Mouse (Mus musculus): ENCODE results near the gene Iqgap2.

The Iqgap2 gene

GRCm38 (mm10) chr13:95651870-95652668 is 239.7 kb downstream of the Iqgap2 start:
- no peak for DNase-seq

DNA sequence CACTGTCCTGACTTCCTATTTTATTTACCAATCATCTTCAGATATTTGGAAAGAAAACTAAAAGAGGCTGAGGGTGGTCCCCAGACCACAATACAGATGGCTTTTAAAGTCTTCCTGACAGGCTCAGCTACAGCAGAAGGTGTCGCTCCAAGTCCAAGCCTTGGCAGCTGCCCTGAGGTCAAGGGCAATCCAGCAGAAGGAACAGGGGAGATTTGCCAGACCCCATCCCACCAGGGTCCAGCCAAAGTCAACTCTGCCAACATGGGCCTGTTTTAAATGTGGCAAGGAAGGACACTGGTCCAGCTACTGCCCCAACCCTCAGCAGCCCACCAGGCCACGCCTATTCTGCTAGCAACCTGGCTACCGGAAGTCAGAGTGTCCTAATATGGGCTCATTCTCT is 241.8 kb downstream of the Iqgap2 start:
- no peak for DNase-seq

DNA sequence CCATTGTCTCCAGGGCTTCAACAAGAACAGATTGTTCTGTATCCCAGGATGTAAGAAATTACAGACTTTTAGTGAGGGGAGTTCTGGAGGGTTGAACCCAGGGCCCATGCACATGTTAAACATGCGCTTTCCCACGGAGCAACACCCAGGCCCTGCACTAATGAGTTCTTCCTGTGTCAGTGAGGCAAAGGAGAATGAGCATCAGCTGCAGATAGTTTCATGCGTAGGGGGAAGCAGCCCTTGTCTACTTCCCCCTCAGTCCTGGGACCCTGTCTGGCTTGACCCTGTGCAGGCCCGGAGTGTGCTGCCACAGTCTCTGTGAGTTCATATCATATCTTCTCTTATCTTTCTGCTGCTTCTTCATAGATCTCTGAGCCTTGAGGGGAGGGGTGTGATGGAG is 244.5 kb downstream of the Iqgap2 start:
- DNase-seq: no peak

- no peak for DNase-seq
Observed at GRCm38 (mm10) chr13:95646687-95647111, 245.0 kb downstream of the Iqgap2 start.

- DNase-seq: no peak
Observed at GRCm38 (mm10) chr13:95643740-95644139, 248.0 kb downstream of the Iqgap2 start.

DNA sequence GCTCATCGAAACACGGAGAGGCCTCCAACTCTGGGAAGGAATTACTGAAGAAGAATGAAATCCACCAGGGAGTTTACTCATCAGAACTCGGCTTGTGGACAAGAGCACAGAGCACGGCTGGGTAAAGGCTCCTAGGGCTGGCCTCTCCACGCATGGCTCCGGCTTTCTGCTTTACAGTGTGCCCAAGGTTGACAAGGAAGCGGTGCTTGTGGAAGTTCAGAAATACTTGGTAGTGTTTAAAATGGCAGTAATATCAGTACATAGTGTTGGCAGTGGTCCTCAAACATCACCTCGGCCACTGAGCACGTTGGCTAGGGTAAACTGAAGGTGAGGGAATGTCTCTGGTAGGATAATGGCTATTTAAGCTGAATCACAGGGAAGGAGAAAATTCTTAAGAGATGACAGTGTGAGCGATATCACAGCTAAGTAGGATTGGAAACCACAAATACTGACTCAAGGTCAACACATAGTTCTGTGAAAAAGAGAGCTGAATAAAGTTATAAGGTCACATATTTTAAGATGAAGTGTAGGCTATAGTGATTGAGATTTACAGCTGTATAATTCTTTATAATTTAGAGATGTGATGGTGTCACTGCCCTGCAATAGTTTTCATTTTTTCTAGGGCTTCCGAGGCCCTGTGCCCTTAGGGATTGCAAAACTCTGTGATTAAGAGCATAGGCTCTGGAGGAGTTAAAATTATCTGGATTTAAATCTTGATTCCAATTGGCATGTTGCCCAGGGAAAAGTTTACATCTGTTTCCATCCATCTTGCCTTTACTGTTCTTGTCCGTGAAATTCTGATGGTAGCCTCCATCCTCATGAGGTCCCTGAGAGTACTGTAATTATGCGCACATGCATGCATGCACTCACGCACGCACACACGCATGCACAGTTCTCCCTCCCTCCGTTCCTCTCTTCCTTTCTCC is 250.4 kb downstream of the Iqgap2 start:
- no peak for DNase-seq

DNA sequence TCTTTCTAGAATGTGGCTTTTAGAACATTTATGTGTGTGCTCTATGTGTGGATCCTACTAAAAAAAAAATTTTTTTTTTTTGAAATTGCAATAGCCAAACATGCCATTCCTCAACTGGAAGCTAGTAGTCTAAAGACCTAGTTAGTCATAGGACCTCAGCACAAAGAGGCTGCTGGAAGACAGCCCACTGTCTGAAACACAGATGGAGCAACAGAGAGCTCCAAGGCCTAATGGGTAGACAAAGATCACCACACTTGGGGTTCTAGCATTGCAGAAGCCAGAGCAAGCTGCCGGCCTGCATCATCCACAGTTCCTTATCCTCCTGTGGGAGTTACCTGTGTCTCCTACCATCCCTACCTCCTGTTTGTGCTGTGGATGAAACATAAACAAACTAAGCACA is 251.3 kb downstream of the Iqgap2 start:
- DNase-seq: no peak

DNA sequence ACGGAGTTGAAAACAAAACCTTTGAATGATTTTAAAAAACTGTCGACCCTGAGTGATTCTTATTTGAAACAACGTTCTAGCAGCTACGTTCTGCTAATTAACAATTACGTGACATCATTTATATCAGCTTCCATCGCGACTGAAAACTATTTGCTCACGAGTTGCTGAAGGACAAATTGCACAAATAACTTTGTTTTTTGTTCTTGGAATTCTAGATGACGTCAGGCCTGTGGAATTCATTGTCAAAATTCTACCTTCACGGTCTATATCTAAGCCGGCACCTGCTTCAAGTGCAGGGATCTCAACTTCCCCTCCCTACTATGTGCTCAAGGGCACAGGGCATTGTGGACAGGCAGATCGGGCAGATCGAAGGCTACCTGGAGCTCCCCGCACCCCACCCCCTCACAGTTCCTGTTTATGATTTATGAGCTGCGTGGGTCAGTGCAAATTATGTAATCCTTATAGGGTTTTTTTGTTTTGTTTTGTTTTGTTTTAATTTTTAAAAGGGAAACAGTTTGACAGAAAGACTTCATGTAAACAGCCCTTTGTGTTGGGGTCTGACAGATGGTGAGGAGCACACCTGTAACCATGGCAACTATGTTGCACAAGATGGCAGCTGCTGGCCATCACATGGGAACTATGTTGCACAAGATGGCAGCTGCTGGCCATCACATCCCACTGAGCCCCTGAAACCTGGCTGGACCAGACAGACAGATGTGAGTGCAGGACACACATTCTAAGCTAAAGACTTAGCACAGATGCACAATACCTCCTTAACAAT is 252.2 kb downstream of the Iqgap2 start:
- DNase-seq: no peak

- no peak for DNase-seq
Observed at GRCm38 (mm10) chr13:95638894-95639293, 252.8 kb downstream of the Iqgap2 start.

- no peak for DNase-seq
Observed at GRCm38 (mm10) chr13:95637737-95638136, 254.0 kb downstream of the Iqgap2 start.

DNA sequence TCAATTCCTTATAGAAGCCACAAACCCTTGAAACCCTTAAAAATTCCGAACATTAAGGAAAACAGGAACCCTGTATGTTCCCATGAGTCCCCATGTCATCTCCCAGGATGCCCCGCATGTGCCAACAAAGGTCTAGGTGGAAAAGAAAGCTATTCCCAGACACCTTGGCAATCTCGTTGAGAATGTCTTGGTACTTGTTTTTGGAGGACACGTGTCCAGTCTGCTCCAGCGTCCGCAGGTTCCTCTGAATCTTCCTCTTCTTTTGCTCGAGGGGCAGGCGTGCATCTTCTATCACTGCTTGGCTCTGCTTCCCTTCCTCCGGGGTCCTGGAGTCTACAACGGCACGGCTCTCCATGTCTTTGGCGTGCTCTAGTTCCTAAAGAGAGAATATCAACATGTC is 256.4 kb downstream of the Iqgap2 start:
- no peak for DNase-seq

- DNase-seq: no peak
Observed at GRCm38 (mm10) chr13:95634451-95634850, 257.3 kb downstream of the Iqgap2 start.

DNA sequence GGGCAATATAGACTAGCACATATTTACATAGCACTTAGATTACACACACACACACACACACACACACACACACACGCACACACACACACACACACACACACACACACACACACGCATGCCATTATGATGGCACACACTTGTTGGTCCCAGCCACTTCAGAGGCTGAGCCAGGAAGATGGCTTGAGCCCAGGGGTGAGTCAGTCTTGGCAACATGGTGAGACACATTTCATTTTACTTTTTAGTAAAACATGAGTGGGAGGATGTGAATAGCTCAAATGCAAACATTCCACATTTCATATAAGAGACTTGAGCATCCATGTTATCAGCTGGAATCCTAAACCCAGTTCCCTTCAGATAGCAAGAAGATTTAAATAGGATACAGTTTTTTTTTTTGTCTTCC is 258.3 kb downstream of the Iqgap2 start:
- no peak for DNase-seq

GRCm38 (mm10) chr13:95632144-95632543 is 259.6 kb downstream of the Iqgap2 start:
- no peak for DNase-seq

DNA sequence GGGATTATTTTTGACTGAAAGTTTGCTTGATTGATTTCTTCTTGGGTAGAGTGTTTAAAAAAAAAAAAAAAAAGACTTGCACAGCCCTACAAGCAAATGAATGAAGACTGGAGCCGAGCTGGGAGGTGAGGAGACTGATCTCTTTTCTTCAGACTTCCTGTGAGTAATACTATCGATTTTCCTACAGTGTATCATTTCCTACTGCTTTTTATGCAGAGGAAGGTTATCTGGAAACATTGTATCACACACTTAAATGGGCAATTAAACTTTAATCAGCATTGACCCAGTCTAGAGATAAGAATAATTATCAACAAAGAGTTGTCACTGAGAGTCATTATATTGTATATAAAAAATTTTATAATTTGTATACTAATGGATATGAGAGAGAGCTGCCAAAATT is 261.0 kb downstream of the Iqgap2 start:
- DNase-seq: no peak

DNA sequence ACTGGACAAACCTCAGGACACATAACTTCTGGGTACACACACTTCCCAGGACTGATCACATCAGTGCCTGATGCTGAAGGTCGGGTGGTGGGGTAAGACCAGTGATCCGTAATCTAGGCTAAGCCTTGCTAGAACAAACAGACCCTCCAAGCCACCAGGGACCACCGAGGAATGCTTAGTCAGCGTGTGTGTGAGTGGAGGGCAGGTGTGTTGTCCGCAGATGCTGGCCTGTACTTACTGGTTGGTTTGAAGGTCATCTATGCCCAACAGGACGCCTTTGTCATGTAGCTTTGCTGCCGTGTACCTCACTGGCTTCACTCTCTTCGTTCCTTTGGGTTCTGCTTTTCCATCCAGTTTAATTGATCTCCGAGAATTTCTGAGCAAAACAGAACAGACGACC is 262.0 kb downstream of the Iqgap2 start:
- no peak for DNase-seq

DNA sequence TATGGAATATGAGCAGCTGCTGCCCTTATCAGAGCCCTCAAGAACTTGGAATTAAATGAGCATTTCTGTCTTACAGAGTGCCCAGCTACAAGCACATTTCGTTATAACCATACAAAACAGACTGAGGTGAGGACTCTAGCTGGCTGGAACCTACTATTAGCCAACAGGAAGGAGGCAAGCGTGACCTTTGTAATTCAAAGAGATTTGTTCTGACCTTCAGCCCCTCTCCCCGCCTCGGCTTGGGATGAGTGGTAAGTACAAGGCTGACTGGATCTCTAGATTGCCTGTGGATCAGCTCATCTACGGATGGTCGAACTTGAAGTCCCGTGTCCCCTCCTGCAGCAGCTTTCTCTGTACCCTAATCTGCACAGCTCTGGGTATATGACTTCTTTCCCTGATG is 265.0 kb downstream of the Iqgap2 start:
- DNase-seq: no peak

GRCm38 (mm10) chr13:95623042-95623441 is 268.7 kb downstream of the Iqgap2 start:
- DNase-seq: no peak

DNA sequence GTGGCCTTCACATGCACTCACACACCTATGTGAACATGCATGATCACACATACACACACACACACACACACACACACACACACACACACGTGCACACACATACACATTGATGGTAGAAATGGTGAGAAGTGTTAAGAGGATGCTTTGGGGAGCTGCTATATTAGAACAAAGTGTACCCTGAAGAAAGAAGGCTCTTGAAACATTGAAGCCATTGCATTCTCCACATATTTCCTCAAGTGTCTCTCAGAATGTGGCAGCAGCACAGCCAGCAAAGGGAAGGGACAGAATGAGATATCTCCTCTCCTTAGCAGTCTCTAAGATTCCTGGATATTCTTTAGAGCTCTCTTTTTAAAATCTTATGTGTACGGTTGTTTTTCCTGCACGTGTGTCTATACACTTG is 270.2 kb downstream of the Iqgap2 start:
- no peak for DNase-seq

- DNase-seq: no peak
Observed at GRCm38 (mm10) chr13:95618859-95619258, 272.9 kb downstream of the Iqgap2 start.

DNA sequence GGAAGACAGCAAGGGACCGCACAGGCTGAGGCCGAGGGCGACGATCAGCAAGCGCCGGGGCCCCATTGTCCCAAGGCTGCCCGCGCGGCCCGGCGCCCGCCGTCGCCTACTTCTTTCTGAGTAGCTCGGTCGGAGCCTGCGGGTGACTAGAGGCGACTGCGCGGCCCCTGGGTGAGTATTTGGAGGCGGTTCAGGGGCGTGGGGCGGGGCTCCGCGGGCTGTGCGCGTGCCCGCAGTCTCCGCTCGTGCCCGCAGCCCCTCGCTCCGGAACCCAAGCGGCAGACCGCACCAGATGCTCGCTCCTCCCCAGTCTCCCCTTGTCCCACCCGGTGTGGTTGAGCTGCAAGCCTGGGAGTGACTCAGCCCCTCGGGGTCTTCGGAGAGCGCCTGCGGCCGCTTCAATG is 273.4 kb downstream of the Iqgap2 start, which contains the start of gene F2r:
TSS of gene F2r (minus strand) at position 179 of the 404 bp plus-strand sequence.
- DNase-seq: peak; percentile 48

DNA sequence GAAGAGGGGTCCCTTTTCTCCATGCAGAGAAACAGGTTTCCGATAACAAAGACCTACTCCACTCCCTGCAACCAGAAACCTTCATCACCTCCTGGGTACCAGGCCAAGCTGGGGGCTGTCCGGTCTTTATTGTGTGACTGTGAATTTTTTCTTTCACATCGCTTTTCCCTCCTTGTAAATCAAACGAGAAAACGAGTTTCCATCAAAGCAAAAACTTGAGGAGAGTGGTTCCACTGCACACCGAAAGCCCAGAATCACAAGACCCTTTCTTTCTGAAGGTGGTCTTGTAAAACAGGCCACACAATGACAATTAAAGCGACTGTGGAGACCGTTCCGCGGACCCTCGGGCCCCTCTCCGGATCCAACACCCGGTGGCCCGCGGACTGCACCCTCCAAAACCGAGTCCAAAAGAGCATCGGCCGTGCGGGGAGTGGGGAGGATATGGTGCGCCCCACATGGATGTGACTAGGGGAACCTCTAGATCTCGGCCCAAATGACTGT is 274.0 kb downstream of the Iqgap2 start:
- DNase-seq: no peak

Data from cerebellum, postnatal 36 days (tissue).